Mouse (Mus musculus) midbrain, embryonic 10.5 days (tissue): ENCODE results near the gene Pfkp. TPM values are rescaled to one million over a fixed set of nuclear protein-coding genes. Genes with fewer than 3 reads are reported as not detected.

Experiments
- DNase-seq: peaks from one replicate; pipeline ENCODE4 v3.0.0-alpha.2; 2017; ENCODE audit warnings: low spot score
- H3K27ac ChIP-seq: fragments of 300-500 bp; sonication (generic); replicated peaks from 2 replicates; pipeline ENCODE4 v1.5.1; 2016; ENCODE audit warnings: mild to moderate bottlenecking
- H3K27me3 ChIP-seq: fragments of 300-500 bp; sonication (generic); 2 replicates; pipeline ENCODE4 v1.6.1; 2016; ENCODE audit warnings: low read depth, mild to moderate bottlenecking; ENCODE audit not compliant: poor library complexity, severe bottlenecking
- H3K36me3 ChIP-seq: fragments of 300-500 bp; sonication (generic); 2 replicates; pipeline ENCODE4 v1.6.1; 2016; ENCODE audit warnings: mild to moderate bottlenecking, moderate library complexity
- H3K4me1 ChIP-seq: fragments of 300-500 bp; sonication (generic); 2 replicates; pipeline ENCODE4 v1.6.1; 2016
- H3K4me3 ChIP-seq: fragments of 300-500 bp; sonication (generic); 2 replicates; pipeline ENCODE4 v1.5.1; 2016; ENCODE audit warnings: mild to moderate bottlenecking, moderate library complexity
- H3K9me3 ChIP-seq: fragments of 300-500 bp; sonication (generic); replicated peaks from 2 replicates; pipeline ENCODE4 v1.6.1; 2016; ENCODE audit warnings: mild to moderate bottlenecking
- WGBS: fragments of 180-500 bp; shearing (Covaris S2); methylation state at CpG from one replicate; pipeline ENCODE4 v1.1.7; 2016; 5-methylcytosine and 5-hydroxymethylcytosine counted together
- polyA plus RNA-seq: library from polyadenylated mRNA; unstranded; fragments of >200 nt; fragmentation: Nextera tagmentation; extraction: Ambion mirVana; gene quantifications from 2 replicates; pipeline ENCODE4 v1.2.1, GENCODE M21; 2016

The Pfkp gene
- polyA plus RNA-seq, 1 experiment from 2014 or later = 18.0 TPM

- H3K27ac ChIP-seq = no peak overlapping the region
- 42% methylated on average over 3 of the region's 3 CpGs for WGBS
Observed at GRCm38 (mm10) chr13:6646674-6647066, 1.9 kb downstream of the Pfkp start.

DNA sequence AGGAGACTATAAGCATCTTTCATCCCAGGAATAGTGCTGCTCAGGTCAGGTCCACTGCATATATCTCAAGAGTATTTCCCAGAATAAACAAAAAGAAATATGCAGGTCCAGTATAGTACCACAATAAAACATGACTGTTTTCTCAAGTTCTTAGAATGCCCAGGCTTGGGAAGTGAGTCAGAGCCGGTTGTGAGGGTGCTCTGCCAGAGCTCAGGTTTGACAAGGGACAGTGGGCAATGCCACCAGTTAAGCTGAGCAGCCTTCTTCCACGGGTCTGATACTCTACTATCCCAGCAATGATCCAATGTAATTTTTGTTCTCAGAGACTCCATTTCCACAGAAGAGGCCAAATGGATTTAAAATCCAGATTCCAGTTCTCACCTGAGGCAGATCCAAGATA, 2.3 kb downstream of the Pfkp start:
- Histone ChIP-seq H3K4me3 (no peak overlapping the region), H3K4me1 (peaks cover 21% of the 10 kb centered on the region), H3K36me3 (no peaks in the 10 kb centered on the region), H3K9me3 (no peaks in the 10 kb centered on the region), H3K27me3 (peaks cover 24% of the 10 kb centered on the region), H3K27ac (no peak overlapping the region)
- 81% methylated on average over 2 of the region's 2 CpGs for WGBS
- no peak for DNase-seq

More at GRCm38 (mm10) chr13:6646674-6647066, 1.9 kb downstream of the Pfkp start:
- Histone ChIP-seq H3K36me3 (no peaks in the 10 kb centered on the region), H3K9me3 (no peaks in the 10 kb centered on the region), H3K4me1 (peaks cover 21% of the 10 kb centered on the region), H3K27me3 (peaks cover 24% of the 10 kb centered on the region), H3K4me3 (peak overlapping the region; percentile 74)
- DNase-seq = no peak

DNA sequence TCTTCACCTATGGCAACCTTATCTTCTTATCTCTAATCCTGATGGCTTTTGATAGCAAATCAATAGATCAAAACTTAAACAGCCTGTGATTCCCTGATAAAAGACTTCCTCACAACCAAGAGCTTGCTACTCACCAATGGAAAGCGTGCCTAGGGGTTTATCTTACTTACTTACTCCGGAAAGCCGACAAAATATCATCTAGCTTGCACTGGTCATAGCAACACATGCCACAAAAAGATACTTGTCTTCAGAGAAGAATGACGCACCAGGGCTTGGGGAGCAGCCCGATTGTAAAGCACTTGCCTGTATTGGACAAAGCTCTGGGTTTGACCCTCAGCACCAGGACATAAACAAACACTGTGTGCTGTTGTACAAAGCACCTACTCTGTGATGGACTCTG, 4.6 kb downstream of the Pfkp start:
- no peak for DNase-seq
- H3K27me3 ChIP-seq = peaks cover 16% of the 10 kb centered on the region
- WGBS = 91% methylated on average over 5 of the region's 5 CpGs
- no peaks in the 10 kb centered on the region for H3K9me3 ChIP-seq
- no peak overlapping the region for H3K27ac ChIP-seq
- peaks cover 19% of the 10 kb centered on the region for H3K4me1 ChIP-seq
- no peak overlapping the region for H3K4me3 ChIP-seq
- no peaks in the 10 kb centered on the region for H3K36me3 ChIP-seq

DNA sequence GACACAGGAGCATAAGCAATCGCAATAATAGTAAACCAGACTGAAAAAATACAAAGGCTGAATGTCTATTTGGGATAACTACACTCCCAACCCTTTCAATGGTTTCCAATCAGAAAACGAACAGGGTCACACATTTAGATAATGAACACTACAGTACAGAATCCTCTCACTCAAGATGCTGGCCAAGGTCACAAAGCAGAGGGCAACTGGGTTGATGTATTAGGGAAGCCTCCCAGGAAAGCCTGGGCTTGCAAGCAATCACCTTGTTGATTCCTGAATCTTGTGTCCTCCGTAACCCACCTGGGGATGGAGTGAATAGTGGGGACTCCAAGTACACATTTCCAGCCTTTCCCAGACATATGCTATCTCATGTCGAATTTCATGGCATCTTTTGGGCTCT, 5.6 kb downstream of the Pfkp start:
- Histone ChIP-seq H3K4me3 (no peak overlapping the region), H3K4me1 (peaks cover 11% of the 10 kb centered on the region), H3K36me3 (no peaks in the 10 kb centered on the region), H3K27ac (no peak overlapping the region), H3K9me3 (no peaks in the 10 kb centered on the region), H3K27me3 (peaks cover 16% of the 10 kb centered on the region)
- DNase-seq = no peak
- 90% methylated on average over 4 of the region's 4 CpGs for WGBS

DNA sequence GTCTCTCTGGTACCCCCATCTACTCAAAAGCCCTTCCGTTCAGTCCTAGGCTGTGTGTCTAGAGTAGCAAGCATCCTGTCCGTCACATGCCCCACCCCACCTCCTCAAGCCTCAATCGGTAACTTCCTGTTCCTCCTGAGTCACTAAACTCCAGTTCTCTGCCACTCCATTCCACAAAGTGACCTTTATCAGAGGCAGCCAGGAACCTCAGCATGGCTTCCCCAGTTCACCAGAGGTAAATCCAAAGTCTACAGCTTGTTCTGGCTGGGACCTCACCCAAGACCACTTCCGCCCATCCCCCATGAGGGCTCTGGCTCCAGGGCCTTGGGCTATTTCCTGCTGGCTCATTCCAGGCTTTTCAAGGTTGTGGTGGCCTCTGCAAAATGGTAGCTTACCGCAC, 6.1 kb downstream of the Pfkp start:
- Histone ChIP-seq H3K9me3 (no peaks in the 10 kb centered on the region), H3K4me1 (peaks cover 6% of the 10 kb centered on the region), H3K36me3 (no peaks in the 10 kb centered on the region), H3K27me3 (peaks cover 16% of the 10 kb centered on the region), H3K27ac (no peak overlapping the region), H3K4me3 (no peak overlapping the region)
- 91% methylated on average over 5 of the region's 5 CpGs for WGBS
- no peak for DNase-seq

DNA sequence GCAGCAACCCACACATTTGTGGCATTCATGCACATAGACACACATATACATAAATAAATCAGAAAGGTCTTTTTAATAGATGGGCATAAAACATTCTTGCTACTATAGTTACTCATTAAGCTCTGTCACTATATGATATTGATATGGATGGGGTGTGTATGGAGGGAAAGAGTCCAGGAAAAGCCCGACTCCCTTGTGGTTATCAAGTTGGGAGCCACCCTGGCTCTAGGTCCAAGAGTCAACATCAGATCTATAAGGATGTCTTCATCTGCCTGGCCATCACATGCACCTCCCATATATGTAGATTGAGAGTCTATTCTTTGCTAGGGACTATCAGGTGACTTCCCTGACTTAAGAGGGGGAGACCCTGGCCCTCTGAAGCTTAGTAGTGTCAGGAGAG, 7.1 kb downstream of the Pfkp start:
- H3K4me1 ChIP-seq = no peaks in the 10 kb centered on the region
- 97% methylated on average over 1 of the region's 1 CpGs for WGBS
- peaks cover 9% of the 10 kb centered on the region for H3K27me3 ChIP-seq
- H3K4me3 ChIP-seq = no peak overlapping the region
- H3K36me3 ChIP-seq = no peaks in the 10 kb centered on the region
- no peak overlapping the region for H3K27ac ChIP-seq
- DNase-seq = no peak
- H3K9me3 ChIP-seq = no peaks in the 10 kb centered on the region

DNA sequence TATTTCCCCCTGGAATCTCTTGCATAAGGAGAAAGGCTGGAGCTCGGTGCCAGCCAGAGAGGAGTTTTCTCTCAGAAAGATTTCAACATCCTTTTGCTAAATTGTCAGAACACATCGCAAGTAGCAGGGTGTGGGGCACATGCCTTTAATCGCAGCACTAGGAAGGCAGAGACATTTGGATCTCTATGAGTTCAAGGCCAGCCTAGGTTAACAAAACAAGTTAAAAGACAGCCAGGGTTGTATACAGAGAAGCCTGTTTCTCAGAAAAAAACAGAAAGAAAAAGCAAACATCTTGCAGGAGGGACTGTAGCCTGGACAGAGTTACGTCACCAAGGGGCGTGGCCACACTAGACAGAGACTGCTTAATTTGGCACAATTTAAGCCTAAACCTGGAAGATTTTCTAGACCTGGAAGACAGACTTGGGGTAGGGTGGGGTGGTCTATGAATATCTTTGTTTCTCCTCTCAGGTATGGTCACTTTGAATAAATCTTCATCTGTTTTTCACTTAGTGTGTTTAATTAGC, 9.0 kb downstream of the Pfkp start:
- H3K9me3 ChIP-seq = no peaks in the 10 kb centered on the region
- no peak overlapping the region for H3K4me3 ChIP-seq
- no peaks in the 10 kb centered on the region for H3K27me3 ChIP-seq
- DNase-seq = no peak
- H3K4me1 ChIP-seq = 0 out of 2 replicates have a peak, but pooled peaks cover 5% of the 10 kb centered on the region
- WGBS = 83% methylated on average over 5 of the region's 5 CpGs
- no peaks in the 10 kb centered on the region for H3K36me3 ChIP-seq
- no peak overlapping the region for H3K27ac ChIP-seq

- WGBS = 82% methylated on average over 3 of the region's 3 CpGs
- no peak overlapping the region for H3K27ac ChIP-seq
- no peaks in the 10 kb centered on the region for H3K9me3 ChIP-seq
- no peaks in the 10 kb centered on the region for H3K36me3 ChIP-seq
- H3K4me3 ChIP-seq = no peak overlapping the region
- no peak for DNase-seq
- no peaks in the 10 kb centered on the region for H3K27me3 ChIP-seq
- 0 out of 2 replicates have a peak, but pooled peaks cover 5% of the 10 kb centered on the region for H3K4me1 ChIP-seq
Observed at GRCm38 (mm10) chr13:6638976-6639375, 9.6 kb downstream of the Pfkp start.

- Histone ChIP-seq H3K9me3 (no peaks in the 10 kb centered on the region), H3K4me3 (no peak overlapping the region), H3K36me3 (no peaks in the 10 kb centered on the region), H3K27ac (no peak overlapping the region), H3K4me1 (0 out of 2 replicates have a peak, but pooled peaks cover 5% of the 10 kb centered on the region), H3K27me3 (no peaks in the 10 kb centered on the region)
- no peak for DNase-seq
- WGBS = 46% methylated on average over 1 of the region's 1 CpGs
Observed at GRCm38 (mm10) chr13:6638425-6638824, 10.2 kb downstream of the Pfkp start.

- WGBS = 88% methylated on average over 7 of the region's 7 CpGs
- DNase-seq = no peak
Observed at GRCm38 (mm10) chr13:6637534-6638124, 10.9 kb downstream of the Pfkp start.

GRCm38 (mm10) chr13:6636976-6637375, 11.6 kb downstream of the Pfkp start:
- no peak for DNase-seq
- 89% methylated on average over 4 of the region's 4 CpGs for WGBS
- no peaks in the 10 kb centered on the region for H3K9me3 ChIP-seq
- H3K4me3 ChIP-seq = no peak overlapping the region
- no peaks in the 10 kb centered on the region for H3K36me3 ChIP-seq
- H3K27me3 ChIP-seq = no peaks in the 10 kb centered on the region
- peaks cover 10% of the 10 kb centered on the region; the same call in 1 of the 2 replicates for H3K4me1 ChIP-seq
- H3K27ac ChIP-seq = no peak overlapping the region

More at GRCm38 (mm10) chr13:6637534-6638124, 10.9 kb downstream of the Pfkp start:
- Histone ChIP-seq H3K4me1 (0 out of 2 replicates have a peak, but pooled peaks cover 5% of the 10 kb centered on the region), H3K9me3 (no peaks in the 10 kb centered on the region), H3K4me3 (no peak overlapping the region), H3K27me3 (no peaks in the 10 kb centered on the region), H3K36me3 (no peaks in the 10 kb centered on the region), H3K27ac (no peak overlapping the region)

DNA sequence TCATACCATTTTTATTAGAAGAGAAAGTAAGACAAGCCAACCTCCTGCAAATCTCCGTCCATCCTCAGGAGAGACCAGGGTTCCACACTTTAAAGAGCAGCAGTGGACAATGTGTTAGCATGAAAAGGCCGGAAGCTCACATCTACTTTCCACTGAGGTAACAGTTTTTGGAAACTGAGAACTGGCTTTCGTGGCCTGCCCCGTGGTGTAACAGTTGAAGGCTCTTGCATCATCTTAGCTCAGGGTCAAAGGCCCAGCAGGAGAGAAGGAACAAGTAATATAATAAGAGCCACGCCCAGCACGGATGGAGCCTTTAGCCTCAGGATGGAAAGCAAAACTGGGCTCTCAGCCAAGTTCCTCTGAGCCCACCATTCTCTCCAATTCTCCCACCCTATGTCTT, 12.1 kb downstream of the Pfkp start:
- Histone ChIP-seq H3K27ac (no peak overlapping the region), H3K4me3 (no peak overlapping the region), H3K27me3 (no peaks in the 10 kb centered on the region), H3K36me3 (no peaks in the 10 kb centered on the region), H3K9me3 (no peaks in the 10 kb centered on the region), H3K4me1 (peaks cover 13% of the 10 kb centered on the region; the same call in 1 of the 2 replicates)
- DNase-seq = no peak
- WGBS = 83% methylated on average over 6 of the region's 6 CpGs

- Histone ChIP-seq H3K9me3 (no peaks in the 10 kb centered on the region), H3K4me3 (no peak overlapping the region), H3K27ac (no peak overlapping the region), H3K36me3 (no peaks in the 10 kb centered on the region), H3K4me1 (peaks cover 13% of the 10 kb centered on the region; the same call in 1 of the 2 replicates), H3K27me3 (no peaks in the 10 kb centered on the region)
- DNase-seq = no peak
- 85% methylated on average over 11 of the region's 11 CpGs for WGBS
Observed at GRCm38 (mm10) chr13:6635138-6636076, 13.2 kb downstream of the Pfkp start.
